Comparison of ENCODE assay signal across 8 mouse cellular contexts in genomic region chr9:110709640-110710258, GRCm38 (mm10). TPM values are rescaled to one million over a fixed set of nuclear protein-coding genes. Genes with fewer than 3 reads are reported as not detected.
A peak's percentile ranks its signal among the peaks of the same experiment; 100 is the strongest.
DNase-seq lines count a peak whose midpoint lies in the region; ATAC-seq lines count a peak whose summit lies in the region.

No protein-coding gene starts in this region.

- H3K9me3 ChIP-seq in hindbrain, embryonic 15.5 days, result no peaks in the 10 kb centered on the region

- ATAC-seq in hindbrain, embryonic 15.5 days (ENCODE audit: low FRiP score, low read depth), result peak; percentile 82

- peak overlapping the region; percentile 14; the same call in 1 of the 2 replicates for H3K4me2 ChIP-seq in hindbrain, embryonic 15.5 days

- H3K36me3 ChIP-seq in hindbrain, embryonic 15.5 days, result peaks cover 12% of the 10 kb centered on the region; the same call in 1 of the 2 replicates
- peaks cover 30% of the 10 kb centered on the region for H3K36me3 ChIP-seq in macrophage (ENCODE audit: inconsistent target)

- H3K4me1 ChIP-seq in hindbrain, embryonic 15.5 days (replicated peaks), result no peaks in the 10 kb centered on the region

- H3K9ac ChIP-seq in hindbrain, embryonic 15.5 days, result no peak overlapping the region

- H3K79me2 ChIP-seq in macrophage (ENCODE audit: inconsistent target), result peaks cover 14% of the 10 kb centered on the region

- H3K4me3 ChIP-seq in hindbrain, embryonic 15.5 days, result no peak overlapping the region
- peak overlapping the region; percentile 63 for H3K4me3 ChIP-seq in macrophage (ENCODE audit: inconsistent target)

- no peaks in the 10 kb centered on the region for H3K27me3 ChIP-seq in hindbrain, embryonic 15.5 days

- no peak overlapping the region for H3K27ac ChIP-seq in hindbrain, embryonic 15.5 days (replicated peaks)
- peak overlapping the region; percentile 74 for H3K27ac ChIP-seq in macrophage

- peak; percentile 85 for DNase-seq in R1 (ENCODE audit: low read depth, low spot score)
- DNase-seq in cerebellum, postnatal 36 days, result peak; percentile 70 to 76
- peak; percentile 83 for DNase-seq in gastrocnemius, adult 18-20 months (ENCODE audit: low spot score)
- peak; percentile 70 to 71 for DNase-seq in left cerebral cortex, adult 18-20 months (ENCODE audit: low spot score in 2 of 2)
- peak; percentile 68 for DNase-seq in retina, postnatal 7 days (ENCODE audit: low read depth, low spot score)
- DNase-seq in urinary bladder, adult 2 months (ENCODE audit: low spot score), result peak; percentile 72

- WGBS in hindbrain, embryonic 15.5 days, result 55% methylated on average over 5 of the region's 5 CpGs
- 13% methylated on average over 5 of the region's 5 CpGs for WGBS in macrophage (ENCODE audit: missing documents)

RNA-seq across cellular contexts. Expression of gene Myl3, which starts 31.9 kb away (rescaled TPM):
- 100 to 1,000 TPM; 624 to 860 TPM for total RNA-seq in gastrocnemius, adult 18-20 months (2021)
- polyA plus RNA-seq in hindbrain, embryonic 15.5 days (2015; fragmentation: Nextera tagmentation; extraction: Ambion mirVana), result 0.17 TPM in 1 of 2 replicates, not detected in the other
- not detected for total RNA-seq in left cerebral cortex, adult 18-20 months (2021)
- not detected for total RNA-seq in macrophage (2018; cell fraction: chromatin; rRNA removed)
- total RNA-seq in macrophage (2018; cell fraction: cytosol; rRNA removed), result not detected
- total RNA-seq in macrophage (2018; cell fraction: nucleus; rRNA removed), result not detected
- polyA plus RNA-seq in macrophage (2018), result not detected in 3 replicates
- not detected in 2 replicates for polyA plus RNA-seq in urinary bladder, adult 2 months (2012; rRNA removed)

RNA-seq across cellular contexts. Expression of gene Pth1r, which starts 37.2 kb away (rescaled TPM):
- total RNA-seq in gastrocnemius, adult 18-20 months (2021), result 1 to 10 TPM in 1 of 2 experiments, under 1 TPM in 1; 0.82 to 1.1 TPM
- polyA plus RNA-seq in hindbrain, embryonic 15.5 days (2015; fragmentation: Nextera tagmentation; extraction: Ambion mirVana), result 11.0 and 12.0 TPM in 2 replicates
- 1 to 10 TPM; 5.3 to 6.9 TPM for total RNA-seq in left cerebral cortex, adult 18-20 months (2021)
- total RNA-seq in macrophage (2018; cell fraction: chromatin; rRNA removed), result under 1 TPM in 1 of 26 experiments, not detected in 25; 0.92 TPM
- under 1 TPM in 4 of 26 experiments, not detected in 22; 0.09 to 0.38 (median 0.11) TPM for total RNA-seq in macrophage (2018; cell fraction: cytosol; rRNA removed)
- total RNA-seq in macrophage (2018; cell fraction: nucleus; rRNA removed), result not detected
- polyA plus RNA-seq in macrophage (2018), result 0.16 TPM in 1 of 3 replicates, not detected in the others
- 20.4 and 23.0 TPM in 2 replicates for polyA plus RNA-seq in urinary bladder, adult 2 months (2012; rRNA removed)

RNA-seq across cellular contexts. Expression of gene Ccdc12, which starts 53.4 kb away (rescaled TPM):
- 10 to 100 TPM; 42.4 to 45.8 TPM for total RNA-seq in gastrocnemius, adult 18-20 months (2021)
- polyA plus RNA-seq in hindbrain, embryonic 15.5 days (2015; fragmentation: Nextera tagmentation; extraction: Ambion mirVana), result 103 and 107 TPM in 2 replicates
- 10 to 100 TPM; 47.2 to 53.9 TPM for total RNA-seq in left cerebral cortex, adult 18-20 months (2021)
- 100 to 1,000 TPM in 17 of 26 experiments, 10 to 100 TPM in 9; 46.5 to 229 (median 117) TPM for total RNA-seq in macrophage (2018; cell fraction: chromatin; rRNA removed)
- total RNA-seq in macrophage (2018; cell fraction: cytosol; rRNA removed), result 100 to 1,000 TPM; 104 to 201 (median 145) TPM
- total RNA-seq in macrophage (2018; cell fraction: nucleus; rRNA removed), result 100 to 1,000 TPM in 17 of 26 experiments, 10 to 100 TPM in 9; 43.2 to 258 (median 124) TPM
- polyA plus RNA-seq in macrophage (2018), result 80.9 to 152 TPM (median 147 TPM) in 3 replicates
- 119 and 152 TPM in 2 replicates for polyA plus RNA-seq in urinary bladder, adult 2 months (2012; rRNA removed)

RNA-seq across cellular contexts. Expression of gene Nbeal2, which starts 55.8 kb away (rescaled TPM):
- total RNA-seq in gastrocnemius, adult 18-20 months (2021), result 1 to 10 TPM; 3.6 to 3.7 TPM
- 3.5 and 4.3 TPM in 2 replicates for polyA plus RNA-seq in hindbrain, embryonic 15.5 days (2015; fragmentation: Nextera tagmentation; extraction: Ambion mirVana)
- total RNA-seq in left cerebral cortex, adult 18-20 months (2021), result 10 to 100 TPM in 1 of 2 experiments, 1 to 10 TPM in 1; 9.6 to 12.2 TPM
- total RNA-seq in macrophage (2018; cell fraction: chromatin; rRNA removed), result 100 to 1,000 TPM in 12 of 26 experiments, 10 to 100 TPM in 13, 1 to 10 TPM in 1; 6.2 to 170 (median 78.6) TPM
- 10 to 100 TPM in 22 of 26 experiments, 1 to 10 TPM in 4; 7.3 to 21.7 (median 15.4) TPM for total RNA-seq in macrophage (2018; cell fraction: cytosol; rRNA removed)
- total RNA-seq in macrophage (2018; cell fraction: nucleus; rRNA removed), result 10 to 100 TPM in 23 of 26 experiments, 1 to 10 TPM in 3; 6.0 to 71.7 (median 37.9) TPM
- polyA plus RNA-seq in macrophage (2018), result 8.6 to 16.6 TPM (median 14.0 TPM) in 3 replicates
- polyA plus RNA-seq in urinary bladder, adult 2 months (2012; rRNA removed), result 42.8 and 59.9 TPM in 2 replicates

Comparison
In these comparisons a context has a peak if more than half of its experiments do, and no peak if none do; other contexts are left out.
1. RNA of gene Pth1r, which starts 37.2 kb away (polyA plus RNA-seq): 20.4 to 23.0 TPM in urinary bladder, adult 2 months and 11.0 to 12.0 TPM in hindbrain, embryonic 15.5 days; 0.16 TPM in macrophage; every median in the first group is over 10 times any median in the second.
2. Peak in every context shown above with its lines, with median percentiles within 50 percentile points of each other: DNase-seq.